Mouse (Mus musculus): ENCODE results near the gene Gstm4.
A peak's percentile ranks its signal among the peaks of the same experiment; 100 is the strongest.
"Not testable (repeated sequence)": the region's sequence is repeated elsewhere in the genome, so short reads cannot be mapped to it uniquely, and the experiment has no call there.

Gstm4 gene

DNA sequence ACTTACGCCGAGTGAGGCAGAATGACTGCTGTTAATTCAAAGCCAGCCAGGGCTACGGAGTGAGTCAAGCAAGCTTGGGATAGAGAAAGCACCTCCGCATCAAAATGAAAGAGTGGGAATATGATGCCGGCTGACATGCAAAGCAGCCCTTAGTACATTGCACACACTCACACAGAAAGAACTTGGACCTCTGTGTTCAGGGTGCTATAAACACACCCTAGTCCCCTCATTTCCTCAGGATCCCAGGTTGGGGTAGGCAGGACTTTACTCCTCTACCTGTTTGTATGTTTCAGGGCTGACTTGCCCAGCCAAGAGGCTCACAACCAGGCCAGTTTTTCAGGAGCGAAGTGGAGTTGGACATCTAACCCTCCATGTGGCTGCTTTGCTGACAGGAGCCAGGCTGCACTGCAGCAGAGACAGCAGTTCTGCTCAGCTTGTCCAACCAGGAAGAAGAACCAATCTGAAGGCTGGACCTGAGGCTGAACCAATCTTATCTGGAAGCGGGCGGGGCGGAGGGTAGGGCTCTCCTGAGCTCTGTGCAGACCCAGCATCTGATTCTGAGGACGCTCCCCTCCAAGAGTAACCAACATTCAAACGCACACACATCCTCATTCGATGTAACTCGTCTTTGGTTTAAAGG, 24.7 kb upstream of the Gstm4 start:
- DNase-seq = no peak

DNA sequence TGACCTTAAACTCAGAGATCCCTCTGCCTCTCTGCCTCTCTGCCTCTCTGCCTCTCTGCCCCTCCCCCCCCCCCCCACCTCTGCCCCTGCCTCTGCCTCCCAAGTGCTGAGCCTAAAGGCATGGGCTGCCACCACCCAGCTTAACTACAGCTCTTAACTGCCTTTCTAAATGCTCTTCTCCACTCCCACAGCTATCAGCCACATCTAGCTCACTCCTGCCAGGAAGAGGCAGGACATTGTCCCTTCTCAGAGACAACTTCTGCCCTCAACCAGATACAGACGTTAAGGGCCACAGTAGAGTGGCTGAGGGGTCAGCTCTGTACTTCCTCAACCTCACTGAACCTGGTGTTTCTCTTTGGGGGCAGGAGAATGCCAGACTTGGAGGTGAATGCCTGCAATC, 24.1 kb upstream of the Gstm4 start:
- DNase-seq = no peak

DNA sequence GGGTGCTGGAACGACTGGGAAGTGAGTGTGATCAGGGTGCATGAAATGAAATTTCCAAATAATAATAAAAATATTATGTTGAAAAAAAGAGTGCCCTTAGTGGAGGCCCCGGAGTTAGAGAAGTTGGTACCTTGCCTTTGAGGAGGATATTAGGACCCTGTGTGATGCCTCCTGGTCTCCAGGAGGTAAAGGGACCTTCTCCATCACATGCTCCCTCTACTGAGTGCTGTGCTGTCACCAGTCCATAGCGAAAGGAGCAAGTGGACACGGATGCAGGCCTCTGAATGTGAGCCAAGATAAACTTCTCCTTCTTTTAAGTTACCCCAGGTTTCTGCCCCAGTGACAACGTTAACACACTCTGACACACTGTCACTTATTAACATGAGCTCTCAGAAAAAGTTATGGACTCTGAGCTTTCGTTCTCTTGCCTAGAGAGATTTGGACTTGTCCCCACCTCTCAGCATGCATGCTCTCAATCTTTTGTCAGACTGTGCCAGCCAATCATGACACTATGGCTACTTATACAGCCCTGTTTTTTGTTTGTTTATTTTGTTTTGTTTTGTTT, 22.8 kb upstream of the Gstm4 start:
- no peak for DNase-seq

DNA sequence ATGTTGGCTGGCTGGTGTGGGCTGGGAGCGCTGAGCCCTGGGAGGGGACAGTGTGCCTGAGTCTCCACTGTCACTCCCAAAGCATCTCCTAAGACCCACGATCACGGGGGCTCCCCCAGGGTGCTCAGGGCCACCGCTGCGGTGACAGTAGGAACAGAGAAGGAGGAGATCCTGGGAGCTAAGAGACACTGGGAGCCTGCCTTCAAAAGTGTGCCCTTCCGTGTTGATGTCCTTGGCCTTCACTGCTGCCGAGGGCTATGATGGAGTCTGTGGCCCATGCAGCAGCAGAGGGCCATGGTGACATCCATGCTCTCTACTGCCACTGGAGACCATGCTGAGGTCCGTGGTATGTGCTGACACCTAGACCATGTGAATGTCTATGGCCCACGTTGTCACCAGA, 20.9 kb upstream of the Gstm4 start:
- no peak for DNase-seq

- DNase-seq = no peak
Measured at GRCm38 (mm10) chr3:108064672-108065071, 20.0 kb upstream of the Gstm4 start.

DNA sequence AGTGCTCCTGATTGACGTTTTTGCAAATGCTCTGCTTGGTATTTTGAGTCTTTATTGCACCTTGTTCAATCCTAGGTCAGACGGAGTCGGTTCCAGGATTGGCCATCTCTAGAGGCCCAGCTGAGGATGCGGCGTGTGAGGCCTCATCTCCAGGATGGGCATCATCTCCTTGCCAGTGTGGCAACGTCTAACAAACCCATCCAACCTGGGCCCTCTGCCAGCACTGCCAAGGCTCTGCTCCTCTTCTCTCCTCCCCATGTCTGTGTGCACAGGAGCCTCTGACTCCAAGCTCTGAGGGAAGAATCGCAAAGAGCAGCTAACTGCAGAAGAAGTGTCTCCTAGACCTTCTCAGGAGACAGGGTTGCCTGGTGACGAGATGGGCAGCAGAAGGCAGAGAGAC, 18.0 kb upstream of the Gstm4 start:
- no peak for DNase-seq

DNA sequence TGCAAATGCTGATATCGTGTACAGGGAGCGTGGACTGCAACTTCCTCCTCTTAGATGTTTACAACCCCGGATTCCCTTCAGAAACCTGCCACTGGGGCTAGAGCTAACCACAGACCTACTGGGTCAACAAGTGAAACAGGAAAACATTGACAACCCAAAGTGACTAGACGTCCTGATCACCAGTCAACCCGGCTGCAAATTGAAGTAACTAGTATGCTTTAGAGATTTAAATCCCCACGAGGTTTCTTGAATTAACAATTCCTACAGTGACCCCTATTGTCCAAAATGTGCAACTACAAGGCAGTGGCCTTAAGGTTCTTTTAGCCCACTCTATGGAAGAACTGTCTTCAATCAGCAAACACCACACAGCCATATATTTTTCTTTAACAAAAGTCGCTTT, 16.7 kb upstream of the Gstm4 start:
- no peak for DNase-seq

DNA sequence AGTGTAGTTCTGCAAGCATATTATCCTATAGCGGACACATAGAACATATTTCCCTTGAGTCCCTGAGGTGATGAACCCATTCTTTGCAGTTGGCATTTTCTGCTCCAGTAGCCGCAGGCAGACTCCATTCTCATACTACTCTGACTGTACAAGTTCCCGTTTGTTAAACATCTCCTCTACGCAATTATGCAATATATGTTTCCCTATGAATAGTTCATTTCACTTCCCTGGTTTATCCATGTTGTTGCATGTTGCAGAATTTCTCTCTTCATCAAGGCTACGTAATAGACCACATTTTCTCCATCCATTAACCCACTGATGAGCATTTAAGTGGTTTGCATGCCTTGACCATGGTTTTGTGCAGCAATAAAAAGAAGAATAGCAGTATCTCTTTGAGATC, 5.8 kb upstream of the Gstm4 start:
- DNase-seq = no peak

DNA sequence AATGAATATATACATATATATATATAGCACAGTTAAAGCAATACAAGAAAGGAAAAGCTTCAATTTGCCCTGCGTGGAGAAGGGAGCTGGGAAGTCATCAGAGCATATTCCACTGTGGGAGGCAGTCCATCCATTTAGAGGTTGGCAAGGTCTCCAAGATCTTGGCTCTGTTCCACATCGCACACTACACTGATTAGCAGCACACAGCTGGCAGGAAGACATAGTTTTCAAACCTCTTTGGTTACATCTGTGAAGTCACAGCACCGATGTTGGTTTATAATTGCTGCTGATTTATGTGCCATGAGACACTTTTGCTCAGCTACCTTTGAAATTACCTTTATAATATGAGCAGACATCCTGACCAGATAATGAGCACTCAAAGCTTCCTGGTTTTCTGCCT, 3.6 kb upstream of the Gstm4 start:
- DNase-seq = no peak

DNA sequence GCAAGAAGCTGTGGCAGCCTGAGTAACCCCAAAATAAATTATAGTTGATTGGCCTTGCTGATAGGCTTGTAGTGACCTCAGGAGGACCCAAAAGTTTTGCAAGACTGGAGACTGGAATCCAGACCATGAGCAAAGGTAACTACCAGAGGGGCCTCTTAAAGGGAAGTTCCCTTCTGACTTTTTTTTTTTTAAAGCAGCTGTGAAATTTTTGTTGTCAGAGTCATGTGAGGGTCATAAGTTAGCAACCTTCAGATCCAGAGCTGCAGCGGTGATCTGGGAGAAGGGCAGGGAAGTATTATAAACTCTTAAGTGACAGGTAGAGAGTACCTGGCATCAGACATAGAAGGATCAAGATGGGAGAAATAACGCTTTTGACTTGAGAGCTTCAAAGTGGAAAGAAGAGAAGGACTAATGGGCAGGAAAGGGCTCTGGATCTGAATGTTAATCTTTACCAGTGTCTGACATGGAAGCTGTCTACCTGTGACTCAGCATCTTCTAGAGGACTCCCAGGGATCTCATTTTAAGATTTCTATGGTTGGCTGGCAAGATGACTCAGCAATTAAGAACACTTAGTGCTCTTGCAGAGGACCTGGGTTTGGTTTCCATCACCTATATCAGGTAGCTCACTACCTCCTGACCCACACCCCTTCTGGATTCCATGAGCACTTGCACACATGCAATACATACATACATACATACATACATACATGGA, 2.4 kb upstream of the Gstm4 start:
- DNase-seq = no peak

DNA sequence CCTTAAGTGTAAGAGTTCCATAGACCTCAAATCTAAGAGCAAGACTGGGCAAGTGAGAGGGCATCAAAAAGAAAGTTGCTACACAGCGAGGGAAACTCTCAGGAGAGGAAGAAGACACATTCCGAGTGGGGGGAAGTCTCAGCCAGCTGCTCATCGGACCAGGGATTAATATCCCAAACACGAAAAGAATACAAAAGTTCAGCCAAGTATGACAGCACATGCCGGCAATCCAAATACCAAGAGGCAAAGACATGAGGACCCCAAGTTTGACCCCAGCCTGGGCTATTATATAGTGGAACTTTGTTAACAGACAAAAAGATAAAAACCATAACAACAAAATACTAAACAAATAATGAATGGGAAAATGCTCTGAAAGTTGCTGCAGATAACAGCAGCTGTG, 11.5 kb downstream of the Gstm4 start:
- no peak for DNase-seq

DNA sequence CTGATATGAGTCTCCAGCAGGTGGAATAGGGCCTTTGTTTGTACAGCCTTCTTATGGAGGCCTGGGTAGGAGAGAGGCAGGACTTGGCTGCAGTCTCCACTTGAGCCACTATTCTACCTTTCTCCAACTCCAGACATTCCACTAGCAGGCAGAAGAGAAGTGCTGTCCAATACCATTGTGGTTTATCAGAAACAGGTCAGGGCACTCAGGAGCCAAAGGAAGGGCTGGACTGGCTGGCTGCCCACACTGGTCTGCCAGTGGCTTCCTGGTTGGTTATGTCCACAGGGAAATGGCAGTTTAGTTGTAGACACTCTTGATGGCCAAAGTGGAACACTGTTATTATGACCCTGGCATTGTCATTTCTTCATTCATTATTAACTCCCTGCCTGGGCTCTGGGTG, 12.6 kb downstream of the Gstm4 start:
- no peak for DNase-seq

GRCm38 (mm10) chr3:108028641-108029365, 15.9 kb downstream of the Gstm4 start:
- DNase-seq = no peak

GRCm38 (mm10) chr3:108026597-108026996, 18.1 kb downstream of the Gstm4 start:
- no peak for DNase-seq

- no peak for DNase-seq
Measured at GRCm38 (mm10) chr3:108026049-108026448, 18.6 kb downstream of the Gstm4 start.

- DNase-seq = no peak
Measured at GRCm38 (mm10) chr3:108025318-108025717, 19.4 kb downstream of the Gstm4 start.

- no peak for DNase-seq
Measured at GRCm38 (mm10) chr3:108022650-108023049, 22.0 kb downstream of the Gstm4 start.

DNA sequence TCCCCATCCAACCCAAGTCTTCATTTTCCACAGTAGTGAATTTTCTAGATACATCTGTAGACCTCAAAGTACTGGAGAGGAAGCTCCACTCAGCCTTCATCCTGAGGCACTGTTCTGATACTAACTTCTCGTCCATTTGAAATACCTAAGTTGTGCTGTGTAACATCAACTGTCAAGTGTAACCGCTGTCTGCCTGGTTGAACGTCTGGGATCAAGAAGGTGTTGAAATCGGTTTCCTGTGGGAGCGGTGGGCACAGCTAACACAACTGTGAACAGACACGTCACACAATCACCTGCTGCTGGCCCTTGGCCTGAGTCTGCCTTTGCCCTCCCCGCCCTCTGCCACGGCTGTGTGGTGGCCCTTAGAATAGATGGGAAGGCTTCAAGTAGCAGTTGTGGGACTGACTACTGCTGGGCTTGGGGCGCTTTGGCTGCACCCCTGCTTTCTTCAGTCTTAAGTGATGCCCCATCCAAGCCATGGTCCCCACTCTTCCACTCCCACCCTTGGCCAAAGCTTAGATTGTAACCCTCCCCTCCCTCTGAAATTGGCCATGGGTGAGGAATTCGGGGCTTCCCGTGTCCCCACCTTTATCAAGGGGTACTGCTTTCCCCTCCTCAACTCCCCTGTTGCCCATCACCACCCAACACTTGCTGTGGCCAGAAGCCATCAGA, 24.2 kb downstream of the Gstm4 start:
- not testable (repeated sequence) for DNase-seq

GRCm38 (mm10) chr3:108019226-108019625, 25.5 kb downstream of the Gstm4 start:
- not testable (repeated sequence) for DNase-seq

- DNase-seq = no peak
Measured at GRCm38 (mm10) chr3:108018190-108018820, 26.4 kb downstream of the Gstm4 start.

GRCm38 (mm10) chr3:108017473-108018189, 27.1 kb downstream of the Gstm4 start, which contains the start of gene Gstm1:
Gstm1 (minus strand) TSS chr3:108017973.
- peak; percentile 85 for DNase-seq

DNA sequence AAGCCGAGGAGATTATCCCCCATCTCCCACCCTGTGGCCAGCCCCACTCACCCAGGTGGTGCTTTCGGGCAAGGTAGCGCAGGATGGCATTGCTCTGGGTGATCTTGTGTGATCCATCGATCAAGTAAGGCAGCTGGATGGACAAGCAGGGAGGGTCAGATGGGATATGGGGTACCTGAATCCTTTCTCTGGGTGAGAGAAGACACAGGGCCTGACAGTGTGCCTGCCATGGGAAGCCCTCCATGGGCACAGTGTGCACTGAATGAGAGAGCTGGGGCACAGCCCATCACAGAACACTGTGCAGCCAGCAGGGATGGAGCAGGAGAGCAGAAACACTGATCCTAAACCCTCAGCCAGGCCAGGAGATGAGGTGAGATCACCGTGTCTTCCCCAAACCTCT, 28.2 kb downstream of the Gstm4 start:
- not testable (repeated sequence) for DNase-seq
